Mouse (Mus musculus) cerebellum, postnatal 10 days (tissue): ENCODE results near the gene Jund.
A peak's percentile ranks its signal among the peaks of the same experiment; 100 is the strongest.

Experiments used
- DNase-seq, 2 experiments: peaks; one replicate each; pipeline ENCODE4 v3.0.0; 2021; ENCODE audit warnings: mixed read lengths in 2 of 2

Gene Jund

GRCm38 (mm10) chr8:70675336-70675735 is 23.4 kb upstream of the Jund start:
- no peak for DNase-seq

GRCm38 (mm10) chr8:70677451-70678080 is 21.2 kb upstream of the Jund start:
- DNase-seq, result no peak

DNA sequence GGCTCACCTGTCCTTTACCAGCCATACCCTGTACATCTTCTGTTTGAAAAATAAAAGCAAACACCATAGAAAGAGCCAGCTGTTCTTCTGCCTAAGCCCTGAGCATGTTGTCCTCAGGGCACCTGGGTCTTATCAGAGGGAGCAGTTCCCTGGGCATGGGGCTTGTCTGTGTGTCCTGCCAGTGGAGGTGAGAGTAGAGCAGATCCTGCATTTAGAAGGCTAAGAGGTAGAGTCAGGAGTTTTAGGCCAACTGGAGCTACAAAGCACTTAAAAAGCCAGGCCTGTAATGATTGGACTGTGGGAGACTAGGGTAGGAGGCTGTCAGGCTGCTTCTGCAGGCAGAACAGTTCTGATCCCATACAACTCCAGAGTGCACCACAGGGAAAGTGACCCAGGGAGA is 20.1 kb upstream of the Jund start:
- DNase-seq, result no peak

DNA sequence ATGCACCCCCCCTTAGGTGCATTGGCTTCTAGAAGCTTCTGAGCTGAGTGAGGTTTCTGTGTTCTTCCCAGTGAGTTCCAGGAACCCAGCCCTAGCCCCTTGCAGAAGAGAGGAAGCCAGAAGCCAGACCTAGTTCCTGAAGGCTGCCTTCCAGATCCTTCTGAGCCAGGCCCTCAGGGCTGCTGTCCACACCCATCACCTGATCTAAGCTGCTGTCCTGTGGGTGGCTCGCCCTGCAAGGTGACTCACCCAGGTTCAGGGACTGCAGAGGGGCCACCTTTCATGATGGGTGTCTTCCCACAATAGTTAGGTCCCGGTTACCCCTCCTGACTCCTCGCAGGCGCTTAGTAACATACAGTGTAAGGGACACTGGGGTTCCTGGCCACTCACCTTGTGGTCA is 19.3 kb upstream of the Jund start:
- no peak for DNase-seq

DNA sequence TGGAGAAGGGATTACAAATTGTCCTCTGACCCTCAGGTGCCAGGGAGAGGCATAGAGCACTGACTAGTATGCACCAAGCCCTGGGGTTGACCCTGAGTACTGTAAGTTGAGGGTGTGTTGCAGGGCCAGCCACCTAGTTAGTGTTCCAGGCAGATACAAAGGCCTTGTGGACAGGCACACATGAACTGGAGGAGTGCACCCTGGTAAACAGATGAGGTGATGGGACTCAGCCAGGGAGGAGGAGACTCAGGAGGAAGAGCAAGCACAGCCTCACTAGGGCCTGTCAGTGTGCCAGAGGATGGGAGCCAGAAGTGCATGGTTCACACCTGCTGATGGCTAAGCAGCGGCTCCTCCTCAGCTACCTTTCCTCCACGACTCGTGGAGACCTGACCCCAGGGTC is 18.7 kb upstream of the Jund start:
- DNase-seq, result no peak

GRCm38 (mm10) chr8:70681410-70681809 is 17.3 kb upstream of the Jund start:
- no peak for DNase-seq

GRCm38 (mm10) chr8:70682193-70682592 is 16.6 kb upstream of the Jund start:
- no peak for DNase-seq

DNA sequence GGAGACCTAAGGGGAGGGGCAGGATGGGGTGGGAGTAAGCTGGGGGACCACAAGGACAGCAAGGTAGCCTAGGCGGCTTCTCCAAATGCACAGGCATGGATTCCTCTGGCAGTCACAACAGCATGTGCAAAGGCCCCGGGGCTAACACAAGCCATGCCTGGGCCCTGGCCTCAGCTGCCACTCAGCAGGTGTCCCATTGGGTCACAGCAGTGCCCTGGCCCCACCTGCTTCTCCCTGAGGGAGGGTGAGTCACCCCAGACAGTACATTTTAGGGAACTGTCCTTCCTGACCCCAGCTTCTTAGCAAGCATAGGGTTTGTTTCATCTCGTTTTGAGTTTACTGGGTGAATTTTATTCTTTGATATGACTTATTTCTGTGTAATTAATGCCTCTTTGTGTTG is 16.1 kb upstream of the Jund start:
- no peak for DNase-seq

GRCm38 (mm10) chr8:70684291-70684690 is 14.5 kb upstream of the Jund start:
- DNase-seq, result no peak

DNA sequence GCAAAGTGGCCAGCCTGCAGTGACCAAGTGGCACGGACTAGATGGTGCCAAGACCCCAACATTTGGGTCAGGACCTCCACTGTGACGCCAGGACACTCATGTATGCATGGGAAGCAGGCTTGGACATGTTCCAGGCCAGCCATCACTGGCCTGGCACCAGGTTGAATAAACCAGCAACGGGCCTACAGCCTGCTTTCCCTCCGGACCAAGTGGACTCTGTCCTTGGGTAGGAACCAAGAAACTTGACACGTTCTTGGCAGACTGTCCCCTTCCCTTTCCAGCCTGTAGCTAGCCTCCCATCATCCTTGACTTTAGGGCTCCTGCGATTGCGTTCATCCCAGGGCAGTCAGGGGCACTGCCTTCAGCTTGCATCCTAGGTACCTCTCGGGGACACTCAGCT is 11.2 kb upstream of the Jund start:
- peak; percentile 84 for DNase-seq

GRCm38 (mm10) chr8:70688136-70688535 is 10.6 kb upstream of the Jund start:
- DNase-seq, result no peak

DNA sequence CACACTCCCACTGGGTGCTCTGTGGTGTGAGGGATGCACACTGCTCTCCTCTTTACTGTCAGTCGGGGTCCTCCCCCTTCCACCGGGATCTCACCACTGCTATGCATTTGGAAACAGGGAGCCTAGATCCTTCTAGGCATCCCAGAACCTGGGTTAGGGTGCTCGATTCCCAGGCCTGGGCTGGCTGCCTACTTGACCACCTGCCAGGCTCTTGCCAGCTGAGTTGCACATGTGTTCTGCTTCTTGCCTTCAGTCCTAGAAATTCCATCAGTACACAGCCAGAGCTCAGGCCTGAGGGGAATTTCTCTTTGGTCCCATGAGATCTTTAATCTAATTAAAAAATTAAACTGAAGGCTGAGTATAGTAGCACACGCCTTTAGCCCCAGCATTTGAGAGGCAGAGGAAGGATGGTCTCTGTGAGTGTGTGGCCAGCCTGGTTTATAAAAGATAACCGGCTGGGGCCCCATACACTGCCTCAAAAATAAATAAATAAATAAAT is 8.8 kb upstream of the Jund start:
- DNase-seq, result peak in 1 of 2 experiments; percentile 43

DNA sequence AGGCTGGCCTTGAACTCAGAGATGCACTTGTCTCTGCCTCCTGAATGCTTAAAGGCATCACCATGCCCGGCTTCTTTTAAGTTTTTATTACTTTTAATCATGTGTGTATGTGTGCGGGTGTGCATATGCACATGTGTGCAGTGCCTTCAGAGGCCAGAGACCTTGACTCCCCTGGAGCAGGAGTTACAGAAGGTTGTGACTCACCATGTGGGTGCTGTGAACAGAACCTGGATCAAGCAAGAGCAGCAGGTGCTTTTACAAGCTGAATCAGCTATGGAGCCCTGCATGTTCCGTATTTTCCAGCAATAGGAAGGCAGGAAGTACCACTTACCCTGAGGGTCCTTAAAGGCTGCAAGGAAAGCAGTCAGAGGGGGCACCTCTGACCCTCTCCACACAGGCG is 7.5 kb upstream of the Jund start:
- DNase-seq, result no peak

DNA sequence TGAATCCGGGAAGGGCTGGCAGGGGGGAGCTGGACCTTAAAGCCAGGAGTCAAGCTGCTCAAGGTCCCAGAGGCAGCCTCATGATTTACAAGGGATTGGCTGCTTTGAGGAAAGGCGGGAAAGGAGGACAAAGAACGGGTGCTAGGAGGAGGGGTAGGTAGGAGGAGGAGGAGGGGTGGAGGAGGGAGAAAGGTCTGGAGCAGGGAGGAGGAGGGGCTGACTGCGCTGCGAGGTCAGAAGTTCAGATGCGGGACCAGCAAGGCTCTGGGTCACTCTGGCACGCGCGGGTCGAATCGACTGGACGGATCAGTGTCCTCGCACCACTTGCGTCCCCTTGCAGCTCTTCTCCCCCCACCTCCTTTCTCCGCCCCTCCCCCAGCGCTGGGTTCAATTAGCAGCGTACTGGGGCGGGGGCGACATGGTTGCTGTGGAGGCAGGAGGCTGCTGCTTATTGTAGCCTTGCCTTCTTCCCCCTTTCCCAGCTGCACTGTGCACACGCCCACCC is 7.0 kb upstream of the Jund start:
- peak in 1 of 2 experiments; percentile 42 for DNase-seq

DNA sequence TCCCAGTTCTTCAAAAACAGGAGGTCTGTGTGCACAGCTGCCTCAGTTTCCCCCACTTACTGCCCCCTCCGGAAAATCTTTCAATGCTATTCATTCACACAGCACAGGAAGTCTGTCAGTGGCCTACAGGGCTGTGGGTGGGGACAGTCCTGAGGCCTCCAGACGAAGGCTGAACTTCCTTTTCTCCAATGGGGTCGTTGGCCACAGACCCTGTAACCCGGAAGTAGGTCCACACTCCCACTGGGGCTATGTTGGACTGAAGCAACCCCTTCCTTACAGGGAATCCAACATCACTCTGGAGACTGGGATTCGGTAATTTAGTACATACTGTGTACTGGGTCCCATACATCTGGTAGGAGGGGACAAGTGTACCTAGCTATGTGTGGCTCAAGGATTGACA is 5.1 kb upstream of the Jund start:
- DNase-seq, result no peak

DNA sequence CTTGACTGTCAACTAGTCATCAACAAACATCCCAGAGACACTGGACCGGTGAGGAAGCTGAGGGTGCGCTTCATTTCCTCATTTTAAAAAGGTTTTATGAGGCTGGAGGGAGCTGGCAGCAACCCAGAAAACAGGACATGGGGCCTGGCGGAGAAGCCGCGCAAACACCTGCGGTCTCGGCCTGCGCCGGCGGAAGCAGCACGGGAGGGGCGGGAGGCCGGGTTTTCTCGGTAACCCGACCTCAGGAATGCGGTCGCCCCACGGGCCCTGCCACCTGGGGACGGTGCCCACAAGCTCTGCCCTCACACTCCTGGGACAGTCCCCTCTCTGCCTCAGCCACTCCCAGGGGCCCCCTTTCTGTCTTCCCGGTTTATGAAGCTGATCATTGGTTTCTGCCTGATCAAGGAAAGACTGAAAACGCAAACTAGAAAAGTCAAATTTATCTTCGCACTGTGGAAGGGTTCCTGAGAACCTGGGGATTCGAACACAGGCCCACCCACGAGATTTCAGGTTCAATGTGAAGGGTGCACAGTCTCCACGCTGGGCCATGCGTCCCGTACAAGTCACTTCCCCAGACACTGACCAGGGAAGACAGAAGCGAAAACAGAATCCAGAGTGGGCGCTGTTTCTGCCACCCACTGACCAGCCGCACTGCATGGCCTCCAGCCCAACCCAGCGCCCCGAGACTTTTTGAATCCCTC is 3.3 kb upstream of the Jund start:
- DNase-seq, result peak; percentile 71 to 74

DNA sequence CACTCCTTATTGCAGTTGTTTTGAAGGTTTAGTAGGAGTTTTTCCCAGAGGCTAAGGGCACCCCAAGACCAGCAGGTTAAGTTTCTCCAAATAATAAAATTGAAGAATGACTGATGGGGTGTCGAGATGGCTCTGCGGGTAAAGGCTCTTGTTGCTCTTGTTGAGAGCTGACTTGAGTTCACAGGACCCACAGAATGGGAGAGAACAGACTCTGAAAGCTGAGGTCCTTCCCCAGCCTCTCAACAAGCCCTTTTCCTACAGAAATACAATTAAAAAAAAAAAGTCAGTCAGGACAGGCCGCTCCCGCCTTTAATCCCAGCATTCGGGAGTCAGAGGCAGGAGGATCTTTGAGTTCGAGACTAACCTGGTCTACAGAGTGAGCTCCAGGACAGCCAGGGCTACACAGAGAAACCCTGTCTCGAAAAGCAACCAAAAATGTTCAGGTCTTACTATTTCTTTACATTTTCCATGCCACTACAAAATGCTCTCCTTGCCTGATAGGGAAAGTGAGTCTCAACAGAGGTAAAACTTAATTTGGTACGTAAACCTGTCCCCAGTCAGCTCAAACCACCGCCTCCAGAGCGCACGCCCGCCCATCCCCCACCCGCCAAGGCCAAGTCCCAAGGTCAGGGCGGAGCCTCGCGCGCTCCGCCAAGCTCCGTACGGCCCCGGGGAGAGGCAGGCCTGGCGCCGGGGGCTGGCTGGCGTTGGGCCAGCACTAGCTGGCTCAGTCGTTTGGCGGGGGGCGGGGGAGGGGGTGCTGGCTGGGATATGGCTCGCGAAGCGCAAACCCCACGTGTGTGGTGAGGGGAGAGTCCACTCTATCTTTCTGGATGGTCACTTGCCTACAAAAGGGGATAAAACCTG is 2.5 kb upstream of the Jund start:
- peak; percentile 92 for DNase-seq

DNA sequence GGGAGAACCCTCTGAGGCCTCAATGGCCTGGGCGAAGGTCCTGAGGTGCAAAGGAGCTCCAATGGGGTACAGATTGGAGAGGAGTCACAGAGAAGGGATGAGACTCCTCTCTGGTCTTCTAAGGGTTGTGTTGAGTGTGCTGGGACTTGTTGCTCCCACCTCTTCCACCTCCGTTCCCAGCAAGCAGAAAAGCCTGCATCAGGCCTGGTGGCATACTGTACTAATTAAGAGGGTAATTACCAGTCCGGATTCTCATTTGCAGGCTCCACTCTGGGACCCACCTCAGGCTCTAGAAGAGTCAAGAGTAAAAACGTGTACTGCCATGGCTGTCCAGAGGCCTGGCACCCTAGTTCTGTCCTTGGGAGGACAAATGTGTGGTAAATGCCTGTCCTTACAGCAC is 1.8 kb upstream of the Jund start:
- DNase-seq, result no peak

DNA sequence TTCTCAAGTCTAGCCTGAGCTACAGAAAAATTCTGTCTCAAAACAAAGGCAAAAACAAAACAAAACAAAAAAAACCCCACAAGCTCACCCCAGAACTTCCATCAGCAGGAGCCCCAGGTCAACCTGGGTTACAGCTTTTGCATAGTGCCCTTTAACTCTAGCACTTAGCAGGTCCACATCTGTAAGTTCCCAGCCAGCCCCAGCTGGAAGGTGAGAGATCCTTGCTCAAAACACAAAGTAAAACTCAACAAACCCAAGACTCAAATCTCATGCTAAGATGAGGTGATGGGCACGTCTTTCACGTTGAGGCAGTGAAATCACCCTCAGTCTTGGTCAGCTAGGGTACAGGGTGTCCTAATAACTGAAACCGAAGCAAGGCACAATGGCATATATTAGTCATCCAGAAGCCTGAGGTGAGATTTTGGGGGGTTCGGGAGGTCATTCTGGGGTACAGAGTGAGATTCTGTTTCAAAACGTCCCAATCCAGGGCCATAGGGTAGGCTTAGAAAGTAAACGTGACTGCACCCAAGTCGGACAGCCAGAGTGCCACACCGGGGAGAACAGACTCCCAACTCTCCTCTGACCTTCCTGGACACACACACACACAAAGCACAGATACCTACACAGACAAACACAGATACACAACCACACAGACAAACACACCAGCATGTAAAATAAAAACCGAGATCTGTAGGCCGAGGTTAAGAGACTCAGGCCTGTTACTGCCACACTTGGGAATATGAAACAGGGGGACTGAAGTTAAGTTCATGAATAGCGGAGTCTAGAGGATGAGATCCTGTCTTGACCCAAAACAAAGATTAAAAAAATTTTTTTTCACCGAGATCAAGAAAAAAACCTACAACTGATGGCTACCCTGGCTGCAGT is 1.1 kb upstream of the Jund start:
- DNase-seq, result no peak

DNA sequence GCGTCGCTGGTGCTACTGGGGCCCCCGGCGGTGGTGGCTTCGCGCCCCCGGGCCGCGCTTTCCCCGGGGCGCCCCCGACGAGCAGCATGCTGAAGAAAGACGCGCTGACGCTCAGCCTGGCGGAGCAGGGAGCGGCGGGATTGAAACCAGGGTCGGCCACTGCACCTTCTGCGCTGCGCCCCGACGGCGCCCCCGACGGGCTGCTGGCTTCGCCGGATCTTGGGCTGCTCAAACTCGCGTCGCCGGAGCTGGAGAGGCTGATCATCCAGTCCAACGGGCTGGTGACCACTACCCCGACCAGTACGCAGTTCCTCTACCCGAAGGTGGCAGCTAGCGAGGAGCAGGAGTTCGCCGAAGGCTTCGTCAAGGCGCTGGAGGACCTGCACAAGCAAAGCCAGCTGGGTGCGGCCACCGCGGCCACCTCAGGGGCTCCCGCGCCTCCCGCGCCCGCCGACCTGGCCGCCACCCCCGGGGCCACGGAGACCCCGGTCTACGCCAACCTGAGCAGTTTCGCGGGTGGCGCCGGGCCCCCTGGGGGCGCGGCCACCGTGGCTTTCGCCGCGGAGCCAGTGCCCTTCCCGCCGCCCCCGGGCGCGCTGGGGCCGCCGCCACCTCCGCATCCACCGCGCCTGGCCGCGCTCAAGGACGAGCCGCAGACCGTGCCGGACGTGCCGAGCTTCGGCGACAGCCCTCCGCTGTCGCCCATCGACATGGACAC is 526 bp downstream of the Jund start:
- DNase-seq, result peak in 1 of 2 experiments; percentile 80

DNA sequence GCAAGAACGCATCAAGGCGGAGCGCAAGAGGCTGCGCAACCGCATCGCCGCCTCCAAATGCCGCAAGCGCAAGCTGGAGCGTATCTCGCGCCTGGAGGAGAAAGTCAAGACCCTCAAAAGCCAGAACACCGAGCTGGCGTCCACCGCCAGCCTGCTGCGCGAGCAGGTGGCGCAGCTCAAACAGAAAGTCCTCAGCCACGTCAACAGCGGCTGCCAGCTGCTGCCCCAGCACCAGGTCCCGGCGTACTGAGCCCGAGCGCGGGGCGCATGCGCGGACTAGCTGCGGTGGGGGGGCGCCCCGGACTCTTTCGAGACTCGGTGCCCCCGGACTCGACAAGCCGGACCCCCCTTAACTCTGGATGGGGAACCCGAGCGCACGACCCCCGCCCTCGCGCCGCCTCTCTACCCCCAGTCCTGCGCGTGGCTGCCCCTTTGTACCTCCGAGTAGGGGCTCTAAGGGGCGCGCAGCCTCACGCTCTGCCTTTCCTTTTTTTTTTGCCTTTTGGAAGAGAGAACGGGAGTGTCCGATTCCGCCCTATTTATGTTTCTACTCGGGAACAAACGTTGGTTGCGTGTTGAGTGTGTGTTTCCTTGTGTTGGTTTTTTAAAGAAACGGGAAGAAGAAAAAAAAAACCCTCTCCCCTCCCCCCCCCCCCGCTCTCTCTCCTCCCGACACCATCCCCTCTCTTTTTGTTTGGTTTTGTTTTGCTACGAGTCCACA is 1.2 kb downstream of the Jund start:
- DNase-seq, result peak; percentile 94 to 95
